Mouse (Mus musculus): ENCODE results near the gene Siglecg.
A peak's percentile ranks its signal among the peaks of the same experiment; 100 is the strongest.

The Siglecg gene

GRCm38 (mm10) chr7:43443126-43443916 is 35.3 kb downstream of the Siglecg start:
- DNase-seq = peak; percentile 91

- peak; percentile 97 for DNase-seq
Observed at GRCm38 (mm10) chr7:43443917-43444293, 35.9 kb downstream of the Siglecg start, which contains the start of the genes Etfb and Gm45233. Etfb (plus strand) TSS chr7:43444083. Gm45233 (plus strand) TSS chr7:43444128.

GRCm38 (mm10) chr7:43447801-43448200 is 39.8 kb downstream of the Siglecg start:
- no peak for DNase-seq

GRCm38 (mm10) chr7:43448246-43448645 is 40.2 kb downstream of the Siglecg start:
- DNase-seq = peak; percentile 31

GRCm38 (mm10) chr7:43449811-43450210 is 41.8 kb downstream of the Siglecg start:
- no peak for DNase-seq

GRCm38 (mm10) chr7:43451726-43452125 is 43.7 kb downstream of the Siglecg start:
- DNase-seq = no peak

- DNase-seq = peak; percentile 40
Observed at GRCm38 (mm10) chr7:43452609-43453008, 44.6 kb downstream of the Siglecg start.

GRCm38 (mm10) chr7:43453599-43454355 is 45.8 kb downstream of the Siglecg start:
- DNase-seq = peak; percentile 55

GRCm38 (mm10) chr7:43454371-43454770 is 46.4 kb downstream of the Siglecg start:
- no peak for DNase-seq

- no peak for DNase-seq
Observed at GRCm38 (mm10) chr7:43462851-43463250, 54.8 kb downstream of the Siglecg start, which contains the start of gene Vsig10l. Vsig10l (plus strand) TSS chr7:43463151.

GRCm38 (mm10) chr7:43463976-43464375 is 56.0 kb downstream of the Siglecg start:
- no peak for DNase-seq

- peak; percentile 41 for DNase-seq
Observed at GRCm38 (mm10) chr7:43464864-43465343, 56.9 kb downstream of the Siglecg start.

GRCm38 (mm10) chr7:43465344-43466098 is 57.5 kb downstream of the Siglecg start:
- peak; percentile 95 for DNase-seq

GRCm38 (mm10) chr7:43466099-43466694 is 58.2 kb downstream of the Siglecg start:
- DNase-seq = peak; percentile 92
